Mouse (Mus musculus) limb, embryonic 13.5 days (tissue): ENCODE results near the gene Zfp747. TPM values are rescaled to one million over a fixed set of nuclear protein-coding genes. Genes with fewer than 3 reads are reported as not detected.

Source experiments
- polyA plus RNA-seq: library from polyadenylated mRNA; unstranded; fragments of >200 nt; fragmentation: Nextera tagmentation; extraction: Ambion mirVana; gene quantifications from 2 replicates; pipeline ENCODE4 v1.2.1, GENCODE M21; 2015

Gene Zfp747
- polyA plus RNA-seq, 1 experiment from 2014 or later, result 8.7 TPM

Other genes starting within 250 kb of the Zfp747 start
- 0.25 and 0.34 TPM in 2 replicates for gene Spn, start 238.2 kb downstream of the Zfp747 start, polyA plus RNA-seq
- 72.2 and 72.4 TPM in 2 replicates for gene Cd2bp2, start 180.0 kb downstream of the Zfp747 start, polyA plus RNA-seq
- gene Tbc1d10b, start 167.6 kb downstream of the Zfp747 start, polyA plus RNA-seq, result 31.7 and 34.8 TPM in 2 replicates
- gene Mylpf, start 167.2 kb downstream of the Zfp747 start, polyA plus RNA-seq, result 350 and 353 TPM in 2 replicates
- 51.8 and 52.1 TPM in 2 replicates for gene Zfp553, start 143.0 kb downstream of the Zfp747 start, polyA plus RNA-seq
- gene Sept1, start 142.9 kb downstream of the Zfp747 start, polyA plus RNA-seq, result 23.5 and 27.9 TPM in 2 replicates
- gene Zfp771, start 131.8 kb downstream of the Zfp747 start, polyA plus RNA-seq, result 75.1 and 82.7 TPM in 2 replicates
- gene Dctpp1, start 115.3 kb downstream of the Zfp747 start, polyA plus RNA-seq, result 172 and 176 TPM in 2 replicates
- gene Sephs2, start 102.0 kb downstream of the Zfp747 start, polyA plus RNA-seq, result 69.4 and 72.8 TPM in 2 replicates
- gene Itgal, start 79.8 kb downstream of the Zfp747 start, polyA plus RNA-seq, result 0.69 TPM in 2 replicates
- 19.8 and 20.6 TPM in 2 replicates for gene Zfp768, start 30.5 kb downstream of the Zfp747 start, polyA plus RNA-seq
- 5.9 and 6.8 TPM in 2 replicates for gene 9130019O22Rik, start 11.1 kb upstream of the Zfp747 start, polyA plus RNA-seq
- 7.6 and 7.9 TPM in 2 replicates for gene E430018J23Rik, start 17.6 kb upstream of the Zfp747 start, polyA plus RNA-seq
- gene Zfp764, start 30.8 kb upstream of the Zfp747 start, polyA plus RNA-seq, result 8.1 and 8.4 TPM in 2 replicates
- 27.4 and 28.8 TPM in 2 replicates for gene Zfp688, start 46.0 kb upstream of the Zfp747 start, polyA plus RNA-seq
- 12.2 and 13.9 TPM in 2 replicates for gene Zfp689, start 73.1 kb upstream of the Zfp747 start, polyA plus RNA-seq
- gene Prr14, start 83.6 kb upstream of the Zfp747 start, polyA plus RNA-seq, result 37.6 and 42.3 TPM in 2 replicates
- 15.0 and 15.3 TPM in 2 replicates for gene Fbrs, start 103.1 kb upstream of the Zfp747 start, polyA plus RNA-seq
- gene Srcap, start 135.9 kb upstream of the Zfp747 start, polyA plus RNA-seq, result 48.3 and 49.7 TPM in 2 replicates
- gene Gm42715, start 143.5 kb upstream of the Zfp747 start, polyA plus RNA-seq, result 18.3 and 18.9 TPM in 2 replicates
- gene Tmem265, start 185.3 kb upstream of the Zfp747 start, polyA plus RNA-seq, result 6.4 and 8.8 TPM in 2 replicates
- 39.0 and 42.2 TPM in 2 replicates for gene Phkg2, start 197.3 kb upstream of the Zfp747 start, polyA plus RNA-seq
- 9.2 and 9.6 TPM in 2 replicates for gene Ccdc189, start 212.5 kb upstream of the Zfp747 start, polyA plus RNA-seq
- gene Rnf40, start 212.7 kb upstream of the Zfp747 start, polyA plus RNA-seq, result 51.6 and 54.9 TPM in 2 replicates
- 16.2 and 19.2 TPM in 2 replicates for gene Zfp629, start 239.7 kb upstream of the Zfp747 start, polyA plus RNA-seq